Mouse (Mus musculus) lung, embryonic 14.5 days (tissue): Measurements from ENCODE around the gene Gm49387. TPM values are rescaled to one million over a fixed set of nuclear protein-coding genes. Genes with fewer than 3 reads are reported as not detected.
"Not testable (repeated sequence)": the region's sequence is repeated elsewhere in the genome, so short reads cannot be mapped to it uniquely, and the experiment has no call there.

Experiments
- ATAC-seq: fragments of 200-750 bp; cut with Nextera tagmentation; 2 replicates; pipeline ENCODE4 v1.8.0; 2017; ENCODE audit warnings: mild to moderate bottlenecking, moderate TSS enrichment, moderate library complexity; ENCODE audit not compliant: insufficient read depth
- DNase-seq: peaks from one replicate; pipeline ENCODE4 v3.0.0-alpha.2; 2015
- H3K27ac ChIP-seq: fragments of 300-500 bp; sonication (generic); 2 replicates; pipeline ENCODE4 v1.5.1; 2014; ENCODE audit warnings: low read depth, mild to moderate bottlenecking, moderate library complexity
- H3K27me3 ChIP-seq: fragments of 300-500 bp; sonication (generic); 2 replicates; pipeline ENCODE4 v1.6.1; 2014; ENCODE audit warnings: low read length, control low read depth; ENCODE audit not compliant: insufficient read depth
- H3K36me3 ChIP-seq: fragments of 300-500 bp; sonication (generic); 2 replicates; pipeline ENCODE4 v1.6.1; 2014; ENCODE audit warnings: control low read depth; ENCODE audit not compliant: insufficient read depth
- H3K4me1 ChIP-seq: fragments of 300-500 bp; sonication (generic); 2 replicates; pipeline ENCODE4 v1.6.1; 2014; ENCODE audit warnings: antibody characterized with exemption, control low read depth; ENCODE audit not compliant: insufficient read depth
- H3K4me2 ChIP-seq: fragments of 300-500 bp; sonication (generic); 2 replicates; pipeline ENCODE4 v1.6.1; 2014; ENCODE audit warnings: mild to moderate bottlenecking
- H3K4me3 ChIP-seq: fragments of 300-500 bp; sonication (generic); 2 replicates; pipeline ENCODE4 v1.5.1; 2014; ENCODE audit warnings: low read depth, low read length
- H3K9ac ChIP-seq: fragments of 300-500 bp; sonication (generic); 2 replicates; pipeline ENCODE4 v1.6.1; 2014
- H3K9me3 ChIP-seq: fragments of 300-500 bp; sonication (generic); 2 replicates; pipeline ENCODE4 v1.6.1; 2016; ENCODE audit warnings: low read depth, low read length, control low read depth
- CTCF ChIP-seq: IDR thresholded peaks from 2 replicates; pipeline ENCODE4 v1.5.1; 2016; ENCODE audit warnings: antibody characterized with exemption, low read depth
- WGBS: fragments of 180-500 bp; shearing (Covaris S2); extraction: QIAGEN DNeasy Blood & Tissue Kit; methylation state at CpG from one replicate; pipeline ENCODE4 v1.1.7; 2014; 5-methylcytosine and 5-hydroxymethylcytosine counted together
- polyA plus RNA-seq: library from polyadenylated mRNA; unstranded; fragments of >200 nt; fragmentation: Nextera tagmentation; extraction: Ambion mirVana; gene quantifications from 2 replicates; pipeline ENCODE4 v1.2.1, GENCODE M21; 2014

The Gm49387 gene
- polyA plus RNA-seq, 1 experiment from 2014 or later, result 0.18 TPM

GRCm38 (mm10) chr14:31604916-31605315 lies 35.8 kb downstream of the Gm49387 start:
- peak; percentile 51 for TF ChIP-seq CTCF
- no peak overlapping the region for H3K27ac ChIP-seq
- WGBS, result 73% methylated on average over 5 of the region's 5 CpGs
- no peaks in the 10 kb centered on the region for H3K4me1 ChIP-seq
- no peak overlapping the region for H3K4me3 ChIP-seq
- no peak overlapping the region for H3K9ac ChIP-seq
- H3K36me3 ChIP-seq, result no peaks in the 10 kb centered on the region
- no peak for ATAC-seq
- H3K4me2 ChIP-seq, result no peak overlapping the region
- H3K9me3 ChIP-seq, result no peaks in the 10 kb centered on the region
- H3K27me3 ChIP-seq, result no peaks in the 10 kb centered on the region
- DNase-seq, result peak; percentile 58

GRCm38 (mm10) chr14:31602616-31602979 lies 38.1 kb downstream of the Gm49387 start:
- DNase-seq, H3K9me3 ChIP-seq, H3K36me3 ChIP-seq, H3K27ac ChIP-seq, H3K4me3 ChIP-seq, H3K4me2 ChIP-seq, H3K9ac ChIP-seq, H3K4me1 ChIP-seq, ATAC-seq, H3K27me3 ChIP-seq: not testable (repeated sequence)
- WGBS, result 78% methylated on average over 6 of the region's 6 CpGs

GRCm38 (mm10) chr14:31601908-31602615 lies 38.6 kb downstream of the Gm49387 start:
- no peak for DNase-seq
- no peak for TF ChIP-seq CTCF
- no peak for ATAC-seq
- H3K4me2 ChIP-seq, result no peak overlapping the region
- H3K27me3 ChIP-seq, result no peaks in the 10 kb centered on the region
- no peak overlapping the region for H3K27ac ChIP-seq
- no peaks in the 10 kb centered on the region for H3K4me1 ChIP-seq
- H3K9me3 ChIP-seq, result no peaks in the 10 kb centered on the region
- H3K9ac ChIP-seq, result no peak overlapping the region
- no peak overlapping the region for H3K4me3 ChIP-seq
- WGBS, result 88% methylated on average over 14 of the region's 14 CpGs
- no peaks in the 10 kb centered on the region for H3K36me3 ChIP-seq

- WGBS, result 91% methylated on average over 4 of the region's 4 CpGs
- Histone ChIP-seq H3K36me3 (no peaks in the 10 kb centered on the region), H3K9ac (no peak overlapping the region)
These were observed 43.2 kb downstream of the Gm49387 start for GRCm38 (mm10) chr14:31597446-31597845.

GRCm38 (mm10) chr14:31596408-31596807 lies 44.3 kb downstream of the Gm49387 start:
- 69% methylated on average over 7 of the region's 7 CpGs for WGBS
- no peak for ATAC-seq
- H3K4me1 ChIP-seq, result no peaks in the 10 kb centered on the region

More at GRCm38 (mm10) chr14:31597446-31597845, 43.2 kb downstream of the Gm49387 start:
- H3K27ac ChIP-seq, result no peak overlapping the region
- TF ChIP-seq CTCF, result no peak
- no peak for DNase-seq
- H3K27me3 ChIP-seq, result no peaks in the 10 kb centered on the region
- ATAC-seq, result no peak
- no peaks in the 10 kb centered on the region for H3K9me3 ChIP-seq
- H3K4me1 ChIP-seq, result no peaks in the 10 kb centered on the region
- H3K4me3 ChIP-seq, result no peak overlapping the region
- no peak overlapping the region for H3K4me2 ChIP-seq

GRCm38 (mm10) chr14:31594693-31595092 lies 46.0 kb downstream of the Gm49387 start:
- no peak for TF ChIP-seq CTCF
- no peak for DNase-seq
- ATAC-seq, result no peak
- Histone ChIP-seq H3K36me3 (no peaks in the 10 kb centered on the region), H3K27me3 (no peaks in the 10 kb centered on the region), H3K9me3 (no peaks in the 10 kb centered on the region), H3K4me1 (no peaks in the 10 kb centered on the region), H3K27ac (no peak overlapping the region), H3K4me2 (no peak overlapping the region), H3K4me3 (no peak overlapping the region), H3K9ac (no peak overlapping the region)
- WGBS, result 57% methylated on average over 3 of the region's 3 CpGs

More at GRCm38 (mm10) chr14:31596408-31596807, 44.3 kb downstream of the Gm49387 start:
- Histone ChIP-seq H3K4me2 (no peak overlapping the region), H3K4me3 (no peak overlapping the region), H3K27ac (no peak overlapping the region), H3K9me3 (no peaks in the 10 kb centered on the region), H3K27me3 (no peaks in the 10 kb centered on the region), H3K9ac (no peak overlapping the region), H3K36me3 (no peaks in the 10 kb centered on the region)
- no peak for TF ChIP-seq CTCF
- no peak for DNase-seq

GRCm38 (mm10) chr14:31593036-31593435 lies 47.6 kb downstream of the Gm49387 start:
- no peaks in the 10 kb centered on the region for H3K4me1 ChIP-seq
- no peak overlapping the region for H3K9ac ChIP-seq
- no peaks in the 10 kb centered on the region for H3K9me3 ChIP-seq
- DNase-seq (no peak), ATAC-seq (no peak)
- WGBS, result 85% methylated on average over 2 of the region's 2 CpGs
- no peaks in the 10 kb centered on the region for H3K27me3 ChIP-seq
- H3K4me3 ChIP-seq, result no peak overlapping the region
- H3K4me2 ChIP-seq, result no peak overlapping the region
- TF ChIP-seq CTCF, result no peak
- H3K27ac ChIP-seq, result no peak overlapping the region
- no peaks in the 10 kb centered on the region for H3K36me3 ChIP-seq

GRCm38 (mm10) chr14:31591243-31591642 lies 49.4 kb downstream of the Gm49387 start, which contains the start of gene Colq:
Gene Colq (minus strand): TSS chr14:31591343.
- WGBS, result 78% methylated on average over 3 of the region's 3 CpGs
- no peak for DNase-seq
- Histone ChIP-seq H3K9me3 (no peaks in the 10 kb centered on the region), H3K27ac (no peak within 1 kb of the TSS), H3K27me3 (no peaks in the 10 kb centered on the region), H3K4me1 (no peaks in the 10 kb centered on the region), H3K4me3 (no peak within 1 kb of the TSS), H3K9ac (no peak within 1 kb of the TSS), H3K4me2 (no peak within 1 kb of the TSS), H3K36me3 (no peaks in the 10 kb centered on the region)
- ATAC-seq, result no peak
- no peak for TF ChIP-seq CTCF
